Mouse (Mus musculus) lung, embryonic 15.5 days (tissue): ENCODE results near the gene Pttg1ip. TPM values are rescaled to one million over a fixed set of nuclear protein-coding genes. Genes with fewer than 3 reads are reported as not detected.

Source experiments
- ATAC-seq: fragments of 200-750 bp; cut with Nextera tagmentation; 2 replicates; pipeline ENCODE4 v1.8.0; 2017; ENCODE audit warnings: moderate number of reproducible peaks, borderline replicate concordance; ENCODE audit not compliant: low FRiP score, low TSS enrichment; ENCODE audit errors: extremely low read depth
- H3K27ac ChIP-seq: fragments of 300-500 bp; sonication (generic); 2 replicates; pipeline ENCODE4 v1.5.1; 2015; ENCODE audit warnings: moderate library complexity, mild to moderate bottlenecking, inconsistent platforms
- H3K27me3 ChIP-seq: fragments of 300-500 bp; sonication (generic); 2 replicates; pipeline ENCODE4 v1.6.1; 2015; ENCODE audit warnings: inconsistent platforms
- H3K36me3 ChIP-seq: fragments of 300-500 bp; sonication (generic); 2 replicates; pipeline ENCODE4 v1.6.1; 2015; ENCODE audit warnings: inconsistent platforms
- H3K4me1 ChIP-seq: fragments of 300-500 bp; sonication (generic); 2 replicates; pipeline ENCODE4 v1.6.1; 2015; ENCODE audit warnings: inconsistent platforms
- H3K4me2 ChIP-seq: fragments of 300-500 bp; sonication (generic); 2 replicates; pipeline ENCODE4 v1.6.1; 2015; ENCODE audit warnings: inconsistent platforms, mild to moderate bottlenecking, moderate library complexity
- H3K4me3 ChIP-seq: fragments of 300-500 bp; sonication (generic); 2 replicates; pipeline ENCODE4 v1.5.1; 2015; ENCODE audit warnings: mild to moderate bottlenecking, inconsistent platforms
- H3K9ac ChIP-seq: fragments of 300-500 bp; sonication (generic); 2 replicates; pipeline ENCODE4 v1.6.1; 2015; ENCODE audit warnings: inconsistent platforms
- H3K9me3 ChIP-seq: fragments of 300-500 bp; sonication (generic); 2 replicates; pipeline ENCODE4 v1.6.1; 2016; ENCODE audit warnings: inconsistent platforms
- WGBS: fragments of 180-500 bp; shearing (Covaris S2); methylation state at CpG from one replicate; pipeline ENCODE4 v1.1.7; 2015; 5-methylcytosine and 5-hydroxymethylcytosine counted together
- polyA plus RNA-seq: library from polyadenylated mRNA; unstranded; fragments of >200 nt; fragmentation: Nextera tagmentation; extraction: Ambion mirVana; gene quantifications from 2 replicates; pipeline ENCODE4 v1.2.1, GENCODE M21; 2015

Gene Pttg1ip
- polyA plus RNA-seq, 1 experiment from 2014 or later = 122 TPM

- H3K9ac ChIP-seq = no peak overlapping the region
- no peaks in the 10 kb centered on the region for H3K9me3 ChIP-seq
- no peaks in the 10 kb centered on the region for H3K36me3 ChIP-seq
- 69% methylated on average over 1 of the region's 1 CpGs for WGBS
- no peak overlapping the region for H3K4me3 ChIP-seq
- ATAC-seq = no peak
- H3K4me1 ChIP-seq = peaks cover 10% of the 10 kb centered on the region
- no peaks in the 10 kb centered on the region for H3K27me3 ChIP-seq
- H3K27ac ChIP-seq = no peak overlapping the region
- no peak overlapping the region for H3K4me2 ChIP-seq
Observed at GRCm38 (mm10) chr10:77573162-77573561, 8.4 kb upstream of the Pttg1ip start.

- no peaks in the 10 kb centered on the region for H3K36me3 ChIP-seq
- H3K27me3 ChIP-seq = no peaks in the 10 kb centered on the region
- peaks cover 24% of the 10 kb centered on the region for H3K4me1 ChIP-seq
- H3K9me3 ChIP-seq = no peaks in the 10 kb centered on the region
- 52% methylated on average over 10 of the region's 10 CpGs for WGBS
- no peak for ATAC-seq
- H3K4me2 ChIP-seq = peak overlapping the region; percentile 64; the same call in 1 of the 2 replicates
- H3K9ac ChIP-seq = no peak overlapping the region
- H3K27ac ChIP-seq = no peak overlapping the region
- no peak overlapping the region for H3K4me3 ChIP-seq
Observed at GRCm38 (mm10) chr10:77580027-77580920, 1.2 kb upstream of the Pttg1ip start.

- Histone ChIP-seq H3K4me3 (peak overlapping the region; percentile 76), H3K4me1 (peaks cover 24% of the 10 kb centered on the region), H3K27me3 (no peaks in the 10 kb centered on the region), H3K9me3 (no peaks in the 10 kb centered on the region), H3K27ac (no peak overlapping the region), H3K36me3 (no peaks in the 10 kb centered on the region), H3K9ac (peak overlapping the region; percentile 38), H3K4me2 (peak overlapping the region; percentile 64)
- ATAC-seq = no peak
- WGBS = 5% methylated on average over 8 of the region's 8 CpGs
Observed at GRCm38 (mm10) chr10:77581023-77581407, 505 bp upstream of the Pttg1ip start.

GRCm38 (mm10) chr10:77582285-77582618 is 732 bp downstream of the Pttg1ip start:
- 6% methylated on average over 8 of the region's 8 CpGs for WGBS
- peak overlapping the region; percentile 81 for H3K9ac ChIP-seq
- ATAC-seq = no peak
- H3K36me3 ChIP-seq = peaks cover 1% of the 10 kb centered on the region; the same call in 1 of the 2 replicates
- H3K27ac ChIP-seq = peak overlapping the region; percentile 93
- H3K9me3 ChIP-seq = no peaks in the 10 kb centered on the region
- peaks cover 24% of the 10 kb centered on the region for H3K4me1 ChIP-seq
- peak overlapping the region; percentile 76 for H3K4me3 ChIP-seq
- no peaks in the 10 kb centered on the region for H3K27me3 ChIP-seq
- H3K4me2 ChIP-seq = peak overlapping the region; percentile 64

- H3K36me3 ChIP-seq = peaks cover 13% of the 10 kb centered on the region; the same call in 1 of the 2 replicates
- no peak overlapping the region for H3K4me3 ChIP-seq
- H3K4me2 ChIP-seq = no peak overlapping the region
- no peaks in the 10 kb centered on the region for H3K27me3 ChIP-seq
- H3K9ac ChIP-seq = no peak overlapping the region
- no peak for ATAC-seq
- H3K27ac ChIP-seq = no peak overlapping the region
- H3K9me3 ChIP-seq = no peaks in the 10 kb centered on the region
- 62% methylated on average over 10 of the region's 10 CpGs for WGBS
- H3K4me1 ChIP-seq = peaks cover 26% of the 10 kb centered on the region
Observed at GRCm38 (mm10) chr10:77583795-77584422, 2.4 kb downstream of the Pttg1ip start.

- Histone ChIP-seq H3K27me3 (no peaks in the 10 kb centered on the region), H3K9ac (no peak overlapping the region), H3K4me3 (no peak overlapping the region), H3K27ac (no peak overlapping the region), H3K9me3 (no peaks in the 10 kb centered on the region), H3K36me3 (peaks cover 22% of the 10 kb centered on the region; the same call in 1 of the 2 replicates), H3K4me2 (no peak overlapping the region), H3K4me1 (peaks cover 29% of the 10 kb centered on the region)
- ATAC-seq = no peak
- WGBS = 78% methylated on average over 3 of the region's 3 CpGs
Observed at GRCm38 (mm10) chr10:77586637-77587036, 5.1 kb downstream of the Pttg1ip start.

GRCm38 (mm10) chr10:77587091-77587775 is 5.7 kb downstream of the Pttg1ip start:
- no peak overlapping the region for H3K4me2 ChIP-seq
- H3K9me3 ChIP-seq = no peaks in the 10 kb centered on the region
- WGBS = 35% methylated on average over 6 of the region's 6 CpGs
- no peak overlapping the region for H3K9ac ChIP-seq
- no peak overlapping the region for H3K27ac ChIP-seq
- H3K36me3 ChIP-seq = peaks cover 23% of the 10 kb centered on the region; the same call in 1 of the 2 replicates
- no peaks in the 10 kb centered on the region for H3K27me3 ChIP-seq
- no peak for ATAC-seq
- H3K4me3 ChIP-seq = no peak overlapping the region
- peaks cover 29% of the 10 kb centered on the region for H3K4me1 ChIP-seq

GRCm38 (mm10) chr10:77588036-77588435 is 6.5 kb downstream of the Pttg1ip start:
- 85% methylated on average over 2 of the region's 2 CpGs for WGBS
- Histone ChIP-seq H3K27ac (no peak overlapping the region), H3K27me3 (no peaks in the 10 kb centered on the region), H3K9me3 (no peaks in the 10 kb centered on the region), H3K9ac (no peak overlapping the region), H3K36me3 (peaks cover 31% of the 10 kb centered on the region), H3K4me3 (no peak overlapping the region), H3K4me1 (peaks cover 21% of the 10 kb centered on the region), H3K4me2 (no peak overlapping the region)
- ATAC-seq = no peak

GRCm38 (mm10) chr10:77589117-77589516 is 7.6 kb downstream of the Pttg1ip start:
- Histone ChIP-seq H3K27ac (no peak overlapping the region), H3K4me2 (no peak overlapping the region), H3K36me3 (peaks cover 41% of the 10 kb centered on the region), H3K27me3 (no peaks in the 10 kb centered on the region), H3K9me3 (no peaks in the 10 kb centered on the region), H3K4me3 (no peak overlapping the region), H3K9ac (no peak overlapping the region), H3K4me1 (peaks cover 11% of the 10 kb centered on the region; the same call in 1 of the 2 replicates)
- ATAC-seq = no peak
- 70% methylated on average over 7 of the region's 7 CpGs for WGBS

GRCm38 (mm10) chr10:77589749-77590148 is 8.2 kb downstream of the Pttg1ip start:
- no peaks in the 10 kb centered on the region for H3K27me3 ChIP-seq
- no peak overlapping the region for H3K4me3 ChIP-seq
- no peaks in the 10 kb centered on the region for H3K9me3 ChIP-seq
- no peak overlapping the region for H3K27ac ChIP-seq
- 0 out of 2 replicates have a peak, but pooled peaks cover 11% of the 10 kb centered on the region for H3K4me1 ChIP-seq
- peaks cover 48% of the 10 kb centered on the region for H3K36me3 ChIP-seq
- H3K9ac ChIP-seq = no peak overlapping the region
- ATAC-seq = no peak
- H3K4me2 ChIP-seq = no peak overlapping the region
- WGBS = 55% methylated on average over 8 of the region's 8 CpGs

- H3K9ac ChIP-seq = no peak overlapping the region
- H3K4me2 ChIP-seq = no peak overlapping the region
- 46% methylated on average over 6 of the region's 6 CpGs for WGBS
- no peaks in the 10 kb centered on the region for H3K9me3 ChIP-seq
- no peaks in the 10 kb centered on the region for H3K27me3 ChIP-seq
- 0 out of 2 replicates have a peak, but pooled peaks cover 11% of the 10 kb centered on the region for H3K4me1 ChIP-seq
- peaks cover 58% of the 10 kb centered on the region for H3K36me3 ChIP-seq
- ATAC-seq = peak; percentile 45; the same call in 1 of the 2 replicates
- no peak overlapping the region for H3K4me3 ChIP-seq
- H3K27ac ChIP-seq = no peak overlapping the region
Observed at GRCm38 (mm10) chr10:77590812-77591211, 9.3 kb downstream of the Pttg1ip start.
